Mouse (Mus musculus): ENCODE results near the gene Rad54l2. TPM values are rescaled to one million over a fixed set of nuclear protein-coding genes. Genes with fewer than 3 reads are reported as not detected.

The Rad54l2 gene
- polyA plus RNA-seq, 1 experiment from 2014 or later, result 4.7 TPM

DNA sequence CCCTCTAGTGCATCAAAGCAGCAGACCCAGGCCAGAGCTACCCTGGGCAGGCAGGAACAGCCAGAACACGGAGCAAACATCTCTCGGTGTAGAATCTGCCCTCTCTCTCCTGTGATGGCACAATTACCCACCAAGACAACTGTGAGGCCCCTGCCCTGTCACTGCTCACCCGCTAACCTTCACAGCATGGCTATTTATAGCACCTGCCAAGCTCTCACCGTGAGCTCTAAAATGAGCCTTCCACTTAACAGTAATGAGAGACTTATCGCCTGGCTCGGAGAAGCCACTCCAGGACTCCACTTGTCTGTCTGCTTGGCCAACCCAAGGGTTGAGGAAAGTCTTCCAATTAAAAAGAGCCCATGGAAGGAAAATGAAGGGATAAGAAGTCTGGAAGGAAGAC lies 125.8 kb downstream of the Rad54l2 start:
- peaks cover 6% of the 10 kb centered on the region; the same call in 1 of the 2 replicates for H3K36me3 ChIP-seq
- no peaks in the 10 kb centered on the region for H3K27me3 ChIP-seq (replicated peaks)
- no peak overlapping the region for H3K4me3 ChIP-seq (replicated peaks)
- no peaks in the 10 kb centered on the region for H3K4me1 ChIP-seq (replicated peaks)
- H3K4me2 ChIP-seq (replicated peaks), result no peak overlapping the region
- WGBS, result 80% methylated on average over 6 of the region's 6 CpGs
- no peak overlapping the region for H3K27ac ChIP-seq
- H3K9me3 ChIP-seq, result no peaks in the 10 kb centered on the region
- no peak for ATAC-seq
- no peak overlapping the region for H3K9ac ChIP-seq

DNA sequence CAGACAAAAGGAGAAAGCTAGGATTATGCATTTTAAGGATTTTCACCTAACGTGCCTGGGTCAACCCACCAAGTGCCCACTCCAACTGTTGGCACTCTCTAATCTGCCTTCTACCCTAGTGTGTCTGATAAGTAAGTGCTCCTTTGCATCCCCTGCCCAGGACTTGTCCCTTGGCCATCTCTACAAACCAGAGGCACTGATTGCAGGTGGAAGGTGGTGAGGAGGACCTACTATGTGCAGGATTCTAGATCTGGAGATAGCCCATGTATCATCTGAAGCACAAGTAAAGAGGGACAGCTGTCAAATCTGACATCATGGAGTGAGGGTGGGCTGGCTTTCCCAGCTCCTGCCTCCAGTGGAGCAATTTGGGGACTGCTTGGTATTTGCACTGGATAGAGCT lies 129.1 kb downstream of the Rad54l2 start:
- 87% methylated on average over 1 of the region's 1 CpGs for WGBS

DNA sequence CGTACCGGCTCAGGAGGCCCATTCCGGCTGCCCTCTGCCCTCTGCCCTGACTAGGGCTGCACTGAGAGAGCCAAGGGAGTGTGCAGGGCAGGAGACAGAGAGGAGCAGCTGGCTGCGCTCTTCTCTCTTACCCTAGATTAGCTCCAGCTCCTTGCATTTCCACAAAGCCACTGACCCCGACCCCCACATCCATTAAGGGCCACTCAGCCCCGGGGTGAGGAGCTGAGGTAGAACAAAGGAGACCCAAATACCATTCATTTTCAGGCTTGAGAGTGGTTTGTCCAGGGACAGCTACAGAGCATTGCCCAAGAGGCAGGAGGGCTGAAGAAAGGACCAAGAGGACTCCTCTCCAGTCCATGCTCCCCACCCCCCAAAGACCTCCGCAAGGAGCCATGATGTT lies 129.6 kb downstream of the Rad54l2 start:
- no peak overlapping the region for H3K9ac ChIP-seq
- H3K4me2 ChIP-seq (replicated peaks), result no peak overlapping the region
- H3K27ac ChIP-seq, result no peak overlapping the region
- peaks cover 3% of the 10 kb centered on the region; the same call in 1 of the 2 replicates for H3K36me3 ChIP-seq
- 81% methylated on average over 7 of the region's 7 CpGs for WGBS
- no peaks in the 10 kb centered on the region for H3K9me3 ChIP-seq
- H3K4me1 ChIP-seq (replicated peaks), result peaks cover 6% of the 10 kb centered on the region
- peaks cover 17% of the 10 kb centered on the region for H3K27me3 ChIP-seq (replicated peaks)
- no peak for ATAC-seq
- H3K4me3 ChIP-seq (replicated peaks), result no peak overlapping the region

More for the DNA sequence above, 129.1 kb downstream of the Rad54l2 start:
- H3K27me3 ChIP-seq (replicated peaks), result peaks cover 12% of the 10 kb centered on the region
- H3K9ac ChIP-seq, result no peak overlapping the region
- ATAC-seq, result no peak
- no peak overlapping the region for H3K4me2 ChIP-seq (replicated peaks)
- no peaks in the 10 kb centered on the region for H3K9me3 ChIP-seq
- peaks cover 5% of the 10 kb centered on the region; the same call in 1 of the 2 replicates for H3K36me3 ChIP-seq
- peaks cover 6% of the 10 kb centered on the region for H3K4me1 ChIP-seq (replicated peaks)
- H3K4me3 ChIP-seq (replicated peaks), result no peak overlapping the region
- no peak overlapping the region for H3K27ac ChIP-seq

DNA sequence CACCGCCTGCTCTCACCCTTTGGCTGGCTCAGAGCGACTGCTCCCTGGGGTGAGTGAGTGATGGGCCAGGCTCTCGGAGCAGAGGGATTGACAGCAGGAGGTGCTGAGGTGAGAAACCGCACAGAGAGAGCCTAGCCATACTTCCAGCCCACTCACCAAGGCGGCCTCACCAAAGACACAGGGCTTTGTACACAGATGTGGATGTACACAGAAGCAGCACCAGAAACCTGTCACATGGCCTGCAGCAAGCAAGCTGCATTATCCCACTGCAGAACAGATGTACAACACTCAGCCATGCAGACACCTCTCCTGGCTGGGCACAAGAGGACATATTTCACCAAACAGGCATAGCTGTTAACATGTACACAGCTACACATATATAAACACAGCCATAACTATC lies 131.4 kb downstream of the Rad54l2 start:
- Histone ChIP-seq H3K9ac (no peak overlapping the region), H3K36me3 (peaks cover 3% of the 10 kb centered on the region; the same call in 1 of the 2 replicates)

DNA sequence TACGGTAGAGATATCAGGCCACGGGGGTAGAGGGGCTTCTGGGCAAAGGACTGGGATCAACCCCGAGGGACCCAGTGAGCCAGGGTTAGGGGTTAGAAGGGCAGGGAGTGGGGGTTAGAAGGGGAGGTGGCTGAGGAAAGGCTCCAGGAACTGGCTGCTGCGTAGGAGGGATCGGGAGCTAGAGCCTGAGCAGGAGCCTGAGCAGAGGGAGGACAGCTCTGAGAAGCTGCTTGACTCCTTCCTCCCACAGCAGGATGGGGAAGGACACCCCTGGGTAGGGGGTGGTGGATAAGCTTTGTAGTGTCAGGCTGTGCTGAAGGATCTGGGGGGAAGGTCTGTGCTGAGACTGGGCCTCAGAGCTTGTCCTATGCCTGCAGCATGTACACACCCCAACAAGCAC lies 132.2 kb downstream of the Rad54l2 start:
- ATAC-seq, result no peak
- Histone ChIP-seq H3K9ac (no peak overlapping the region), H3K4me3 (replicated peaks) (no peak overlapping the region), H3K4me2 (replicated peaks) (no peak overlapping the region), H3K9me3 (no peaks in the 10 kb centered on the region), H3K27me3 (replicated peaks) (peaks cover 26% of the 10 kb centered on the region), H3K36me3 (peaks cover 3% of the 10 kb centered on the region; the same call in 1 of the 2 replicates), H3K27ac (no peak overlapping the region), H3K4me1 (replicated peaks) (peaks cover 6% of the 10 kb centered on the region)
- WGBS, result 49% methylated on average over 5 of the region's 5 CpGs

More for the DNA sequence above, 131.4 kb downstream of the Rad54l2 start:
- Histone ChIP-seq H3K27ac (no peak overlapping the region), H3K27me3 (replicated peaks) (peaks cover 26% of the 10 kb centered on the region), H3K9me3 (no peaks in the 10 kb centered on the region), H3K4me3 (replicated peaks) (no peak overlapping the region), H3K4me1 (replicated peaks) (peaks cover 6% of the 10 kb centered on the region), H3K4me2 (replicated peaks) (no peak overlapping the region)
- WGBS, result 43% methylated on average over 5 of the region's 5 CpGs
- ATAC-seq, result no peak

DNA sequence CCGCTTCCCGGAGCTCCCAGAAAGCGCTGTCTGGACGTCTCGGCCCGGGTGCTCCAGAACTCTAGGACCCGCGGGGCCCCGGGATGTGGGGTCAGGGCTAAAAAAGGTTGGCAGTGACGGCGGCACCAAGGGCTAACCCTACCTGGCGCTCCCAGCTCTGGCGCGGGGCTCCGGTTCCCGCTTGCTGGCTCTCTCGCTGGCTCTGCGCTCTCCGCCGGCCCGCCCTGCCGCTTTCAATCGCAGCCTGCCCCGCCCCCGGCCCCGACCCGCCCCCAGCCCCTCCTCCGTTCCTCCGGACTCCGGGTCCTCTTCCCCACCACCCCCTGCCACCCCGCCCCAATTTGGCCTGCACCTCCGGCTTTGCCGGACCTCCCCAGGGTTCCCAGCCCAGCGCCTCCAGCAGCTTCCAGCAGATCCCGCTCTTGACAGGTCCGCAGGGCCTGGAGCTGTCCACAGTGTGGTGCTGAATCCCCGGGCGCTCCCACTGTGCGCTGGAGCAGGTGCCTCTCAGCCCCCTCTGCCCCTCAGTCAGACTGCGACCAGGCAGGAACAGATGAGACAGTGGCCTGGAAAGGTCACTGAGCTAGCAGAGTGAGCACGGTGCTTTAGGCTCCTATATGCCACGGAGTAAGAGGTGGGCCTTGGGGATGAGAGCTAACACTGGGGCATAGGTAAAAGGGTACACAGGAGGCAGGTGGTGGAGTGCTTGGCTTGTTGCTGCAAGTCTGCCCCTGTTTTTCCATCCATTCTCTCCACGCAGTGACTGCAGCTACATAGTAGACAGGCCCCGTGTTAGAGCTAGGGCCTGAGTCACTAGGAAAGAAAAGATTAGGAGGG lies 132.9 kb downstream of the Rad54l2 start, which contains the start of gene Grm2:
Grm2 (minus strand) TSS at position 199 of the 837 bp plus-strand sequence.
- H3K9me3 ChIP-seq, result no peaks in the 10 kb centered on the region
- 2% methylated on average over 43 of the region's 44 CpGs for WGBS
- peak; percentile 83 for ATAC-seq
- H3K4me3 ChIP-seq (replicated peaks), result peak within 1 kb of the TSS; percentile 29
- H3K27ac ChIP-seq, result no peak within 1 kb of the TSS
- H3K27me3 ChIP-seq (replicated peaks), result peaks cover 26% of the 10 kb centered on the region
- H3K36me3 ChIP-seq, result peaks cover 3% of the 10 kb centered on the region; the same call in 1 of the 2 replicates
- H3K4me2 ChIP-seq (replicated peaks), result peak within 1 kb of the TSS; percentile 67
- peaks cover 6% of the 10 kb centered on the region for H3K4me1 ChIP-seq (replicated peaks)
- no peak within 1 kb of the TSS for H3K9ac ChIP-seq

DNA sequence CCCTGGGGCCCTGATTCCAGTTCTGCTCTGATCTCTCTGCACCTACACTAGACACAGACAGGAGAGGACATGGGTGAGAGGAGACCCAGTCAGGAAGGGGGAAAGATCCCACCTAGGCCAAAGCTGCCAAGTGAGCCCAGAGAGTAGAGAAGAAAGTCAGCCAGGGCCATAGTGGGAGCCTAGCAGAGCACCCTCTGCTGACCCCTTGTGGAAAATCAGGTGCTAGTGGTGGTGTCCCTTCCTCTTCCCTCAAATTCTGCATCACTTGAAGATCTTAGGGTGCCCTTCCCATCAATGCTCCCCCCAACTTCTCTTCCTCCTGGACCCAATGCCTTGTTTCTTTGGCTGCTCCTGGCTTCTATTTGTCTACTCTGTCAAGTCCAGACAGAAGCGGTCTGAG lies 136.3 kb downstream of the Rad54l2 start:
- no peak for ATAC-seq
- no peaks in the 10 kb centered on the region for H3K36me3 ChIP-seq
- no peak overlapping the region for H3K9ac ChIP-seq
- no peak overlapping the region for H3K27ac ChIP-seq
- H3K4me3 ChIP-seq (replicated peaks), result no peak overlapping the region
- H3K9me3 ChIP-seq, result no peaks in the 10 kb centered on the region
- no peak overlapping the region for H3K4me2 ChIP-seq (replicated peaks)
- peaks cover 27% of the 10 kb centered on the region for H3K27me3 ChIP-seq (replicated peaks)
- peaks cover 6% of the 10 kb centered on the region for H3K4me1 ChIP-seq (replicated peaks)
- WGBS, result 74% methylated on average over 1 of the region's 1 CpGs

DNA sequence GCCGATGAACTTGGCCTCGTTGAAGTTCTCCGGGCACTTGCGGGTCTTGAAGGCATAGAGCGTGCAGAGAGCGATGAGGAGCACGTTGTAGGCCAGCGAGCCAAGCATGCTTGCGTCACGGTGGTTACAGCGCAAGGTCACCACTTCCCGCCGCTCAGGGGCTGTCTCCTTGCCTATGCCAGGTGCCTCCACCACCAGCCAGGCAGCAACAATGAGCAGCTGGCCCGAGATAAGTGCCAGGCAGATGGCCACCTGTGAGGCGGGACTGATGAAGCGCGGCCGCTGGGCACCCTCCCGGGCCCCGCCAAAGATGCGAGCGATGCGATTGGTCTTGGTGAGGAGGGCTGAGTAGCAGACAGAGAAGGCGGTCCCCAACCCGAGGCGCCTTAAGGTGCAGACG lies 141.8 kb downstream of the Rad54l2 start:
- Histone ChIP-seq H3K9ac (no peak overlapping the region), H3K4me3 (replicated peaks) (no peak overlapping the region), H3K4me1 (replicated peaks) (no peaks in the 10 kb centered on the region), H3K27me3 (replicated peaks) (0 out of 2 replicates have a peak, but pooled peaks cover 3% of the 10 kb centered on the region), H3K4me2 (replicated peaks) (no peak overlapping the region), H3K9me3 (no peaks in the 10 kb centered on the region), H3K27ac (no peak overlapping the region), H3K36me3 (no peaks in the 10 kb centered on the region)
- WGBS, result 66% methylated on average over 27 of the region's 27 CpGs
- no peak for ATAC-seq

DNA sequence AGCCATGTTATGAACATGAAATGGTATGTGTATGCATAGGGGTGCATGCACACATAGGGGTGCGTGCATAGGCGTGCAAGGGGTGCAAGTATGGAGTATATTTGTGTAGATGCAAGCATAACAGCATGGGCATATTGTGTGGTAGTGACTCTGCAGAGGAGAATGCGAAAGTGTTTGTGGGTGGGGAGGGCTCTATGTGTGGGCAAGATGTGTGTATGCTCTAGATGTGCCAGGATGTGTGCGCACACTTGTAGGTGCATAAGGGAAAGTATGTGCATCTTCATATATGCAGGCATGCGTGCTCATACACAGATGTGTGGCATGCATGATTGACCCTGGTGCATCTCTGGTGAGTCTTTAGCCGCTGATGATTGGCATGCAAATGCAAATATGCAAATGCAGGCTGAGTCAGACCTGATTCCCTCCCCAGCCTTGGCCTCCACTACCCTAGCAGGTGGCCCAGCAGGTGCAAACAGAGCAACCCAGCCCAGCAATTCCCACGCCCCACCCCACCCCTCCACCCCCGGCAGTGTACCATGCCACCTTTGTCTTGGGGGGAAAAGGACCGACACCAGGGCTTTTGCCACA lies 143.2 kb downstream of the Rad54l2 start:
- Histone ChIP-seq H3K36me3 (no peaks in the 10 kb centered on the region), H3K27ac (no peak overlapping the region), H3K9ac (no peak overlapping the region), H3K27me3 (replicated peaks) (0 out of 2 replicates have a peak, but pooled peaks cover 3% of the 10 kb centered on the region), H3K4me2 (replicated peaks) (no peak overlapping the region), H3K9me3 (no peaks in the 10 kb centered on the region), H3K4me1 (replicated peaks) (no peaks in the 10 kb centered on the region), H3K4me3 (replicated peaks) (no peak overlapping the region)
- 77% methylated on average over 9 of the region's 9 CpGs for WGBS
- no peak for ATAC-seq

DNA sequence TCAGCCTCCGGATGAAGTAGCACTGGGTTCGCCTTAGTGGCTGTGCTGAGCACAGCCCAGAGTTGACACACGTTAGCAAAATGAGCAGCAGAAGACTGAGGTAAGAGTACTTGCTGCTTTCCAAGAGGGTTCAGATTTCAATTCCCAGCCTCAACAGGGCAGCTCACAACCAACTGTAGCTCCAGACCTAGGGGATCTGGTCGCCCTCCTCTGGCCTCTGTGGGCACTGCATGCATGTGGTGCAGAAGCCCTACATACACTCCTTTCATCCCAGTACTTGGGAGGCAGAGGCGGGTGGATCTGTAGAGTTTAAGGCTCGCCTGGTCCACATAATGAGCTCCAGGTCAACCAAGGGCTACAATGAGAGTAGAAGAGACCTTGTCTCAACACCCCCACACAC lies 145.2 kb downstream of the Rad54l2 start:
- Histone ChIP-seq H3K4me2 (replicated peaks) (no peak overlapping the region), H3K27ac (no peak overlapping the region), H3K4me1 (replicated peaks) (no peaks in the 10 kb centered on the region), H3K4me3 (replicated peaks) (no peak overlapping the region), H3K9ac (no peak overlapping the region), H3K27me3 (replicated peaks) (0 out of 2 replicates have a peak, but pooled peaks cover 3% of the 10 kb centered on the region), H3K36me3 (no peaks in the 10 kb centered on the region), H3K9me3 (no peaks in the 10 kb centered on the region)
- WGBS, result 67% methylated on average over 6 of the region's 6 CpGs
- no peak for ATAC-seq

DNA sequence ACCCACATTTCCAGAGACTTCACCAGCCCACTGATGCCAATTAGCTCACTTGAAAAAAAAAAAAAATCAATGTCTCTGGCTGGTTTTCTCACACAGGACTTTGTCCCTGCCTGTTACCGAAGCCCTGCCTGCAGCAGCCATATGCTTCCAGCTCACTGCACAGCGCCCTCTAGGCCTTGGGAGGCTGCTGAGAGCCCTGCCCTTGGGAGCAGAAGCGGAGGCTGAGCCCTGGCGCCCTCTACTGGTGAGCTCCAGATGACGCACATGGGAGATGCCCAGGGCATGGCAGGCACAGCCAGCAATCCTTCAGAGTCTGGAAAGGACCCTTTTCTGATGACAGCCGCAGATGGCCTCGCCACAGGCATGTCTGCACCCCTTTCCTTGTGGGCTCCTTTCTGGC lies 145.9 kb downstream of the Rad54l2 start:
- no peaks in the 10 kb centered on the region for H3K4me1 ChIP-seq (replicated peaks)
- no peak overlapping the region for H3K27ac ChIP-seq
- no peak overlapping the region for H3K9ac ChIP-seq
- 0 out of 2 replicates have a peak, but pooled peaks cover 3% of the 10 kb centered on the region for H3K27me3 ChIP-seq (replicated peaks)
- H3K36me3 ChIP-seq, result no peaks in the 10 kb centered on the region
- H3K4me3 ChIP-seq (replicated peaks), result no peak overlapping the region
- H3K4me2 ChIP-seq (replicated peaks), result no peak overlapping the region
- peak; percentile 56; the same call in 1 of the 2 replicates for ATAC-seq
- no peaks in the 10 kb centered on the region for H3K9me3 ChIP-seq
- 31% methylated on average over 7 of the region's 7 CpGs for WGBS

DNA sequence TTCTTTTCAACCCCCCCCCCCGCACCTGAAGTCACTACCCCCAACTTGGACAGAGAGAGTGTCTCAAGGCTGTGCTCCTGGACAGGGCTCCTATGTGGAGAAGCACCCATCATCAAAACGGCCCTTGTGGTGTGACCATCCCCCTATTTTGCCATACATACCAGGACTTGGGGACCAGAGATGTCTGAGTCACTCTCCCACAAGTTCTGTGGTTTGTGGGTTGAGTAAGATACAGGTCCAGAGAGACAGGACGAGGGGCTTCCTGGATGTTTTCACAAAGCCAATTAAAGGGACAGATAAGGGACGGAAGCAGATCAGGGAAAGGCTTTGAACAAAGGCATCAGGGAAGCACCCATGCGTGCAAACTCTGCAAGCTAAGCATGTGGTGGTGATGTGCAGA lies 147.6 kb downstream of the Rad54l2 start:
- 54% methylated on average over 5 of the region's 5 CpGs for WGBS
- Histone ChIP-seq H3K27me3 (replicated peaks) (no peaks in the 10 kb centered on the region), H3K4me3 (replicated peaks) (no peak overlapping the region), H3K9ac (no peak overlapping the region), H3K27ac (no peak overlapping the region), H3K9me3 (no peaks in the 10 kb centered on the region), H3K36me3 (no peaks in the 10 kb centered on the region), H3K4me1 (replicated peaks) (no peaks in the 10 kb centered on the region), H3K4me2 (replicated peaks) (no peak overlapping the region)
- no peak for ATAC-seq
